Mouse (Mus musculus) brain, embryonic 14.5 days (tissue): ENCODE data around the gene Daam1.

Experiments used
- CTCF ChIP-seq: fragments of 200-500 bp; IDR thresholded peaks from 2 replicates; pipeline ENCODE4 v1.5.1; 2012; ENCODE audit warnings: inconsistent platforms, mild to moderate bottlenecking, moderate library complexity, borderline replicate concordance; ENCODE audit not compliant: insufficient read depth, insufficient read length; ENCODE audit errors: extremely low read depth
- POLR2A ChIP-seq: fragments of 200-500 bp; IDR thresholded peaks from 2 replicates; pipeline ENCODE4 v1.6.1; 2012; ENCODE audit warnings: mild to moderate bottlenecking, inconsistent platforms, borderline replicate concordance; ENCODE audit not compliant: poor library complexity, insufficient read depth, insufficient read length, severe bottlenecking; ENCODE audit errors: extremely low read depth

- no peak for TF ChIP-seq POLR2A
- no peak for TF ChIP-seq CTCF
Measured at GRCm38 (mm10) chr12:71981250-71981649, 150.4 kb downstream of the Daam1 start.
